ENCODE assay signal across 9 mouse cellular contexts in genomic region chr6:93065917-93066552, GRCm38 (mm10).
DNase-seq lines count a peak whose midpoint lies in the region; ATAC-seq and TF ChIP-seq lines count a peak whose summit lies in the region.
"Had no signal": no experiment of that assay in that cellular context is flagged by ENCODE, and none has a peak within 500 bp of the region (broad histone marks: within the 10 kb centered on the region; RNA-seq: fewer than 3 reads in every experiment).

No protein-coding gene starts in this region.

- no peak overlapping the region for H3K9ac ChIP-seq in liver, embryonic 13.5 days
- H3K9ac ChIP-seq in stomach, postnatal 0 days (ENCODE audit: low read length), result no peak overlapping the region

- WGBS in lung, adult 2 months, result 20% methylated on average over 12 of the region's 12 CpGs
- 33% methylated on average over 12 of the region's 12 CpGs for WGBS in liver, embryonic 13.5 days (ENCODE audit: insufficient replicate concordance)
- WGBS in stomach, postnatal 0 days, result 49% methylated on average over 12 of the region's 12 CpGs

- H3K4me1 ChIP-seq in lung, adult 2 months (ENCODE audit: control insufficient read depth, insufficient read depth, low read length), result peaks cover 20% of the 10 kb centered on the region
- H3K4me1 ChIP-seq in liver, embryonic 13.5 days (replicated peaks), result no peaks in the 10 kb centered on the region
- no peaks in the 10 kb centered on the region for H3K4me1 ChIP-seq in stomach, postnatal 0 days (replicated peaks; ENCODE audit: control insufficient read depth, insufficient read depth)

- no peaks in the 10 kb centered on the region for H3K27me3 ChIP-seq in liver, embryonic 13.5 days
- no peaks in the 10 kb centered on the region for H3K27me3 ChIP-seq in stomach, postnatal 0 days (ENCODE audit: control insufficient read depth, insufficient read depth, low read length)
- H3K27me3 ChIP-seq: Patski had no signal

- H3K9me3 ChIP-seq in liver, embryonic 13.5 days (replicated peaks), result no peaks in the 10 kb centered on the region
- H3K9me3 ChIP-seq in stomach, postnatal 0 days (ENCODE audit: control insufficient read depth, low read length), result no peaks in the 10 kb centered on the region

- H3K36me3 ChIP-seq in liver, embryonic 13.5 days, result no peaks in the 10 kb centered on the region
- H3K36me3 ChIP-seq in stomach, postnatal 0 days (ENCODE audit: control insufficient read depth, insufficient read depth, low read length), result no peaks in the 10 kb centered on the region

- no peak for TF ChIP-seq EP300 in stomach, postnatal 0 days (optimal IDR thresholded peaks at IDR 0.05)

- no peak overlapping the region for H3K4me3 ChIP-seq in lung, adult 2 months (replicated peaks; ENCODE audit: extremely low read depth, low read depth, low read length)
- no peak overlapping the region for H3K4me3 ChIP-seq in liver, embryonic 13.5 days (replicated peaks)
- H3K4me3 ChIP-seq in stomach, postnatal 0 days (ENCODE audit: low read depth, low read length), result no peak overlapping the region

- 0 out of 2 replicates have a peak overlapping the region, but pooled peaks have one; percentile 6 for H3K4me2 ChIP-seq in liver, embryonic 13.5 days
- H3K4me2 ChIP-seq in stomach, postnatal 0 days (replicated peaks; ENCODE audit: low read depth), result peak overlapping the region; percentile 32

- DNase-seq in lung, adult 18-20 months, result peak; percentile 53 to 68
- DNase-seq in lung, adult 2 months, result no peak
- DNase-seq in embryo, embryonic 10 days (ENCODE audit: low spot score), result peak; percentile 38
- DNase-seq in heart, adult 8-10 months (ENCODE audit: low spot score), result peak; percentile 74
- peak; percentile 67 for DNase-seq in kidney, adult 18-20 months
- no peak for DNase-seq in liver, embryonic 13.5 days
- peak; percentile 27 for DNase-seq in stomach, postnatal 0 days (ENCODE audit: low spot score)
- DNase-seq in cerebellum, postnatal 36 days, result no peak

- TF ChIP-seq POLR2A in lung, adult 2 months (IDR thresholded peaks at IDR 0.05; ENCODE audit: borderline replicate concordance, extremely low read depth, low read depth, low read length), result no peak

- no peak overlapping the region for H3K27ac ChIP-seq in liver, embryonic 13.5 days
- H3K27ac ChIP-seq in stomach, postnatal 0 days (replicated peaks), result peak overlapping the region; percentile 49

- TF ChIP-seq CTCF in lung, adult 2 months (IDR thresholded peaks at IDR 0.05; ENCODE audit: insufficient read depth, low read length), result no peak
- no peak for TF ChIP-seq CTCF in stomach, postnatal 0 days (IDR thresholded peaks at IDR 0.05; ENCODE audit: low read depth)

- ATAC-seq in liver, embryonic 13.5 days (ENCODE audit: low read depth), result no peak
- ATAC-seq in stomach, postnatal 0 days (ENCODE audit: low FRiP score, low TSS enrichment), result no peak; the same call in 1 of the 2 replicates
- ATAC-seq: Patski had no signal

Comparison
In these comparisons a context has a peak if more than half of its experiments do, and no peak if none do; other contexts are left out.
1. DNase-seq: peak in lung, adult 18-20 months (2 of 2), embryo, embryonic 10 days (single experiment), heart, adult 8-10 months (single experiment), kidney, adult 18-20 months (single experiment) and stomach, postnatal 0 days (single experiment); none in lung, adult 2 months (single experiment), liver, embryonic 13.5 days (single experiment) and cerebellum, postnatal 36 days (0 of 2).